Mouse (Mus musculus) adrenal gland, postnatal 4 days (tissue): ENCODE data around the gene Sigmar1. TPM values are rescaled to one million over a fixed set of nuclear protein-coding genes. Genes with fewer than 3 reads are reported as not detected.
"Not testable (repeated sequence)": the region's sequence is repeated elsewhere in the genome, so short reads cannot be mapped to it uniquely, and the experiment has no call there.

ENCODE experiments used
- DNase-seq, 2 experiments: peaks; one replicate each; pipeline ENCODE4 v3.0.0; 2021 to 2022; ENCODE audit warnings: low spot score in 2 of 2, mixed read lengths in 2 of 2
- long read RNA-seq, 2 experiments: library from polyadenylated mRNA; stranded (forward); transcript quantifications; one replicate each; pipeline ENCODE4 v2.0.0; 2021
- total RNA-seq, 2 experiments: library from RNA; stranded (reverse); gene quantifications; 2 replicates each; pipeline ENCODE4 v1.2.3; 2021

Sigmar1 gene
- total RNA-seq, result 10 to 100 TPM; 70.9 to 74.0 TPM
- long read RNA-seq, experiment 1, transcript Sigmar1-201 (4 exons, 1,640 nt), result major isoform, 52 of 65 reads
- long read RNA-seq, experiment 1, partial matches to known transcripts, result 0 of 65 reads
- long read RNA-seq, experiment 1, other reads (novel, unspliced or antisense), result 9 of 65 reads
- long read RNA-seq, experiment 2, transcript Sigmar1-201 (4 exons, 1,640 nt), result major isoform, 57 of 91 reads
- long read RNA-seq, experiment 2, partial matches to known transcripts, result 7 of 91 reads
- long read RNA-seq, experiment 2, other reads (novel, unspliced or antisense), result 21 of 91 reads

DNA sequence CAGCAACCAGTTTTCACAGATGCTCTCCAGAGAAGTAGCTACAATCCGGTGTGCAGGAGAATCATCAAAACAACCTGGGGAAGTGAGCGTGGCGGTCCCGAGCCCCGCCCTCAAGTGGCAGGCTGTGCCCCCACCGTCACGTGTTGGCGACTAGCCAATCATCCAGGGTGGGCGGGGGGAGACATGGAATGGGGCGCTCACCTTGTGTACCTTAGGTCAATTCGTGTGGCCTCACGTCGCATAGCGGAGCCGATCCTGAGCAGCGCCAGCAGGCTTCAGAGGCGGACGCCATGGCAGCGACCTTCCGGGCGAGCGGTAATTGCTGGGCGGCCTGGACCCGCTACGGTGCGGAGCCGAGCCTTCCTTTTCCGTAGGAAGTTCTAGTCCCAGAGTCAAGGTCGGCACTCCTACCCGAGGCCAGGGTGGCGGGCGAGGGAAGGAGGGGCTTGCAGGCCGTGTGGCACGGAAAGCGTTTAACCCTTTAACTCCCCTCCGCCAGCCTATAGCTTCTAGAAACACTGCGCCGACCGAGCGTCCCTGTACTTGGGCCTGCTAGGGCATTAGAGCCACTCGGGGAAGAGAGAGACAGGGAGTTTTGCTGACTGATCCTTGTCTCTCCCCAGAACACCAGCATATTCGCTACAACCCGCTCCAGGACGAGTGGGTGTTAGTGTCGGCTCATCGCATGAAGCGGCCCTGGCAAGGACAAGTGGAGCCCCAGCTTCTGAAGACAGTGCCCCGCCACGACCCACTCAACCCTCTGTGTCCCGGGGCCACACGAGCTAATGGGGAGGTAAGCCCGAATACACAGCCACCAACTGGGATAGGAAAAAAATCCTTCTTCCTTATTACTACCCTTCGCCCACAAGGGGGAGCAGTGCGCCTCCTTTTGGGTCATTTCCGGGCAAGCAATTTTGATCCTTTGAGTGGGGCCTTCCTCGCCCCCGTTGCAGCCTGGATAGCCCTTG, at the start of gene Sigmar1:
Gene Sigmar1, minus strand, starts transcription at position 820 of the 968 bp plus-strand sequence.
- peak; percentile 60 to 75 for DNase-seq

- DNase-seq, result not testable (repeated sequence)
These were observed 27.2 kb upstream of the Sigmar1 start for GRCm38 (mm10) chr4:41783197-41783596.

DNA sequence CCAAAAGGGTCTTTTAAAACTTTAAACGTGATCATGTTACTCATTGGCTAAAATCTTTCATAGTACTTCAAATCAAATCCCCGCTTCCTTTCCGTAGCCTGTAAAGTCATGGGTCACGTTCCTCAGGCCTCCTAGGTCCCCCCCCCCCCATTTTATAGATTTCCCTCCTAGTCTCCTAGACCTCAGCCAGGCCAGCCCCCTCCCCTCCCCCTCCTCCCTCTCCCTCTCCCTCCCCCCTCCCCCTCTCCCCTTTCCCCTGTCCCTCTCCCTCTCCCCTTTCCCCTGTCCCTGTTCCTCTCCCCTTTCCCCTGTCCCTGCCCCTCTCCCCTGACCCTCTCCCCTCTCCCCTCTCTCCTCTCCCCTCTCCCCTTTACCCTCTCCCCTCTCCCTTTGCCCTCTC, 26.8 kb upstream of the Sigmar1 start:
- DNase-seq, result not testable (repeated sequence)

DNA sequence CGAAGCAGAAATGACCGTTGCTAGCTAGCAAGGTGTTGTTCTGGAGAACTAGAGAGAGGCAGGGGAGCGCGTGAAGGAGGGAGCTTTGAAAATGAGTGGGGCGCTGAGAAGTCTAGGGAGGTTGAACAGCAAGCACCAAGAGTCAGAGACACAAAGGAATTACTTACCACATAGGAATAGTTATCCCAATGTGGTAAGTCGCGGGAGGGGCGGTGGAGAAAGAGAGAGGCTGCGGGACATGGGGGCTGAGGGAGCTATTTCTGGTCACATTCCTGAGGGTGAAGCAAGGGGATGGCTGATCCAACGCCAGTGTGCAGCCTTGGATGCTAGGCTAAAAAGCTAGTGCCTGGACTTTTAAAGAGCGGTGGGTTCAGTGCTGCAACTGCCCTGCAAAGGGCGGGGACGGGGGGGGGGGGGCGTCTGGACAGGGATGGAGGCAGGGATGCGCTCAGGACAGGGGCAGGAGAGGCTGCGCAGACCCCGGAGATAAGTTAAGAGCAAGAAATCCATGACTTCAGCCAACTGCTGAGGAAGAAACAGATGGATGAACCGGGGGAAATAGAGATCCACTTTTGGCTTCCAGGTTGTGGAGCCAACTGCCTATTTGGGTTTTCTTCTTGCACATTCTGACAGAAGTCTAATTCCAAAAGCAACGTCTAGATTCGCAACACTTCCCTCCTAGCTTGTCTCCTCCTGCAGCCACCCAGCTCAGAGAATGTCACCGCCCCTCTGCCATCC, 26.0 kb upstream of the Sigmar1 start:
- not testable (repeated sequence) for DNase-seq

GRCm38 (mm10) chr4:41781271-41781670, 25.3 kb upstream of the Sigmar1 start:
- DNase-seq, result not testable (repeated sequence)

DNA sequence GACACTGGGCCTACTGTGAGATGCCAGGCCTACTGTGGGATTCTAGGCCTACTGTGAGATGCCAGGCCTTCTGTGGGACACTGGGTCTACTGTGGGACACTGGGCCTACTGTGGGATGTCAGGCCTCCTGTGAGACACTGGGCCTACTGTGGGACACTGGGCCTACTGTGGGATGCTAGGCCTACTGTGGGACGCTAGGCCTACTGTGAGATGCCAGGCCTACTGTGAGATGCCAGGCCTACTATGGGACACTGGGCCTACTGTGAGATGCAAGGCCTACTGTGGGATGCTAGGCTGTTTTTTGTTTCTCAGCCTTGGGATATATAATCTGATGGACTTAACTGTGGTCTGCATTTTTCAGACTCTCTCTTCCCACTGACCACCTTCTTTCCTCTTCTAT, 19.9 kb upstream of the Sigmar1 start:
- not testable (repeated sequence) for DNase-seq

DNA sequence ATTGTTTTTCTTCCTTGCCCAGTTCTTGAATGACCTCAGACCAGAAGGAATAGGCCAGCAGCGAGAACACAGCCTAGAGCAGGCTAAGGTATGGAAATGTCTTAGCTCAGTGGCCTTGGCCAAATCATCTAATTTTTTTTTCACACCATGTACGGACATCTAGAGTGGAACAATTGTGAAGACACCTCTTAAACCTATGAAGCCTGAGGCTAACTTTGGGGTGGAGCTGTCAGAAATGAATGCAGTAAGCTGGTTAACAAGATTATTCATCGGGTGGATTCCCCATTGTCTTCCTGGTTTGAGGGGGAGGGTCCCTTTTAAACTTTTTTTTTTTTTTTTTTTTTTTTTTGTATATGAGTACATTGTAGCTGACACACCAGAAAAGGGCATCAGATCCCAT, 18.5 kb upstream of the Sigmar1 start:
- DNase-seq, result not testable (repeated sequence)

GRCm38 (mm10) chr4:41774002-41774401, 18.0 kb upstream of the Sigmar1 start, which contains the start of gene Ccl27a:
TSS of gene Ccl27a (minus strand) at chr4:41774247.
- DNase-seq, result peak in 1 of 2 experiments; percentile 66

DNA sequence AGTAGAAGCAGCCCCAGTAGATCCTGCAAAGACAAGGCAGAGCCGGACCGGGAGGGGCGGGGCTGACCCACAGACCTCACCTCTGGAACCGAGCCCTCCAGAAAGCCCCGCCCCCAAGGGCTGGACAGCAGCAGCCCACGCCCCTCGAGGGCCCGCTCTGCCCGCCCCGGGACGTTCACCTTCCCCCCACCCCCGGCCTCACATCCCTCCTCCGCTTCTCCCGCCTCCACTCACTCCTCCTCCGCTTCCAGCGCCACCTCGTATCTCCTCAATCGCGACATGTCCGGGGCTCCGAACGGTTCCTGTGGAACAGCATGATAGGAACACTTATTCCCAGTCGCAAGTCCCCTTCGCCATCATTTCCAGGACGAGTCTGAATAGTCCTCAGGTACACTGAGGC, 17.5 kb upstream of the Sigmar1 start:
- DNase-seq, result peak; percentile 46 to 70

DNA sequence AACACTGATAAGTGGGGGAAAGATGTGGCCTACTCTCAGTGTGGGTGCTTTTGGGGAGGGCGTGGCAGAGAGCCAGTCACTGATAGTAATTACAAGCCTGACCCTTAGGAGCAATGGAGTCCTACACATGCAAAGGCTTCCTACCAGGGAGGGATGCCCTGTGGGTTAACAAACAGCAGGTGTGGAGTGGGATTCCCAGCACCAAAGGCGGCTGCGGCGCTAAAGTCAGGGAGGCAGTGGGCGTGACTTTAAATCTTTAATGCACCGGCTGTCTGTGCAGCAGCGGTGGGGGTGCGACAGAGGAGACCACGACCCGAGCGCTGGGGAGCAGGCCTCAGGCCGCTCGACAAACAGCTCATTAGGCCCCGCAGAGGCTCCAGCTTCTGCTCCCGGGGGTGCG, 17.0 kb upstream of the Sigmar1 start:
- DNase-seq, result not testable (repeated sequence)

DNA sequence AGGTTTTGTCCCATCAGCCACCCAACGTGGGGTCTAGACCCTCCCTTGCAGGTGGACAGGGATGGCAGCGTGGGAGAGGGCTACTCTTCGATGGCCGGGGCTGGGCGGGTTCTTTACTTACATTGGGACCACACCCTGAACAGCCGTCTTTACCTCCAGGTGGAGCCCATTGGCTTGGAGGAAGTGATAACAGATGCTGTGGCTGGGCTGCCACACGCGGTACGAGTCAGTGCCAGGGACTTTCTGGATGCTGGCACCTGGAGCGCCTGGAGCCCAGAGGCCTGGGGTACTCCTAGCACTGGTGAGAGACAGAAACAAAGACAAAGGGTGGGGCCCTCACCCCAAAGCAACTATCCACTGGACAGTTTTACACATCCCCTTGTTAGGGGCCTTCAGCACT, 11.3 kb upstream of the Sigmar1 start:
- not testable (repeated sequence) for DNase-seq

- not testable (repeated sequence) for DNase-seq
These were observed 7.2 kb upstream of the Sigmar1 start for GRCm38 (mm10) chr4:41763176-41763575.

DNA sequence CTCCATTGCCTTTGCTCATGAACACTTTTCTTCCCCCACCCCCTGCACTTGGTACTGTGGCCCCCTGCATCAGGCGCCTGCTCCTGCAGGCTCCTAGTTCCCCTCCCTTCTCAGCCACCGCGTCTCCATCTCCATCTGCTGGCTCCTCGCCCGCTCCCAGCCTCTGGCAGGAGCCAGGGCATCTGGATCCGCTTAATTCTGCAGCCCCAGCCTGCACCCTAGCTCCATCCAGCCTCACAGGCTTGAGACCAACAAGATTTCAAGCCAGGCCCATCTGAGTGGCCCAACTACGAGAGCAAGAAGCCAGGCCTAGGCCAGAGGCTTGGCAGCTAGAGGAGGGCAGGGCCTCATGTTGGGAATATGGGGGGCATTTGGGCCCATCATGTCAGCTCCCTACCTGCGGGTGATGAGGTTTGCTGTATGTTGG, 6.7 kb upstream of the Sigmar1 start:
- not testable (repeated sequence) for DNase-seq

GRCm38 (mm10) chr4:41762099-41762687, 6.2 kb upstream of the Sigmar1 start:
- DNase-seq, result no peak

GRCm38 (mm10) chr4:41761680-41762079, 5.7 kb upstream of the Sigmar1 start:
- no peak for DNase-seq

DNA sequence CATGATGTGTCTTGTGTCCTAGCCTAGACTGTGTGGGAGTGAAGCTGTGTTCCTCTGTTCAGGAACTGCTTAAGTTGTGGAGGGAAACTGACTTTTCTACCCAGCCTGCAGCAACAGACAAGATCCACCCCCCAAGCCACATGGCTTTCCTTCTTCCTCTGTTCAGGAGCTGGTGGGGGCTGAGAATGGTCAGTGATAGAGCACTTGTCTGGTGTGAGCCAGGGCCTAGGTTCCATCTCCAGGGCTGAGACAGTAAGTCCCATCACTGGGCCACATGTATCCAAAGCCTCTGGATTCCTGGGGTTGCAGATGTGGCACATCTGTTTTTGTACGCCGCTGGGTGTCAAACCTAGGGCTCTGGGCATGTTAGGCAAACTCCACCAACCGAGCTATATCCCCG, 5.0 kb upstream of the Sigmar1 start:
- no peak for DNase-seq

DNA sequence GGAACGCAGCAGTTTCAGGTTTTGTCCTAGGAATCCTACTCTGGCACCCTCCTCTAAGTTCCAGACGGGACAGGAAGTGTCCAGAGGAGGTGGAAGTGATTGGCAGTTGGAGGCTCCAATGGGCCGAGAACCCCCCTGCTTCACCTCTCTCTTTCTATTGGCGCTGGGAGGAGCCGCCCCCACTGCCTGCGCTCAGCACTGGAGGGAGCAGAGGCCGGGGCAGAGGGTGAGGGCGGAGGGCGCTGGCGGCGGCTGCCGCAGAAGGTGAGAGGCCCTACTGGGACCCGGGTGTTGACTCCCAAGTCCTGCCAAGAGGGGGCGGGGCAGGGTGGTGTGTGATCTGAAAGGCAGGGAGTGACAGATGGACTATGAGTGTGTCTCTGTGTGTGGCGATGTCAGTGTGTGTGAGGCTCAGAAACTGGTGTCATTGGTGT, 4.3 kb upstream of the Sigmar1 start:
- peak; percentile 73 to 79 for DNase-seq

DNA sequence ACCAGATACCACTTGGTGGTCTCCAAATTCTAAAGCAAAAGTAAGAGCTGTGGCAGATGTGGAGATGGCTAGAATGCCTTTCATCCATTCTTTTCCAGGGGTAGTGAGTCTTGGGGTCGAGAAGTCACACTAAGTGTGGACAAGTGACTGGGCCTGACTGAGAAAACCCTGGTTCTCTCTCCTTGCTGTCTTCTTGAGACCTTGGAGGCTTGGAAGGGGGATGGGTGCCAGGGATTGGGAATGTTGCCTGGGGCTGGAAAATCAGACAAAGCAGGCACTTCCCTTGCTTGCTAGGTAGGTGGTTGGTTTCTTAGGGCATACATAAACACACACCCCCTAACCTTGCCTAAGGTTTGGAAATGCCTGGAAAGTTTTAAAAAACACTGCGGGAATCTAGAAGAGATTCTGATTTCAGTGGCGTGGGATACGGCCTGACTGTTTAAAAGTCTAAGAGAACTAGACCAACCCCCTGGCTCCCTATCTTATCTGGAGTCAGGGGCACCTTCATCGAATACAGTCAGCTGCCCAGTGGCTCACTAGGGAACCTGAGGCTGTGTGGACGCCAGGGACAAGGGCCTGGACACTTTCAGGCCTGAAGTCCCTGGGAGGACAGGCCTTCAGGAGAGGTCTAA, 3.8 kb upstream of the Sigmar1 start:
- no peak for DNase-seq

DNA sequence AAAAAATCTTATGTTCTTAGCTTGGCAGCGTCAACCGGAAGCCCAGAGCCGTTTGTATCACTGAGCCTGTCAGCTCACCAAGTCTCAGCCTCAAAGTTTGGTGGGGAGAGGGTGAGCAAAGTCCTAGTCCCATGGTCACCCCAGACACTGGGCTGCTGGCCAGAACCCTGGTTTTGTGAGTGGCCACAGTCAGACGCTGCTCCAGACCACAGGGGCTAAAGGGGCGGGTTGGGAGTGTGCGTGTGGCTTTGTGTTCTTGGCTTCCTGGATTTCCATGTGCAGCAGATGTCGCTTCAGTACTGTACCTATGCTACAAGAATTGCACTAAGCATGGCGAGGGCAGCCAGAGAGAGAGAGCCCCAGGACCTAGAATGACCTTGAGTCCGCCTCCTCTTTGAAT, 3.2 kb upstream of the Sigmar1 start:
- DNase-seq, result no peak

DNA sequence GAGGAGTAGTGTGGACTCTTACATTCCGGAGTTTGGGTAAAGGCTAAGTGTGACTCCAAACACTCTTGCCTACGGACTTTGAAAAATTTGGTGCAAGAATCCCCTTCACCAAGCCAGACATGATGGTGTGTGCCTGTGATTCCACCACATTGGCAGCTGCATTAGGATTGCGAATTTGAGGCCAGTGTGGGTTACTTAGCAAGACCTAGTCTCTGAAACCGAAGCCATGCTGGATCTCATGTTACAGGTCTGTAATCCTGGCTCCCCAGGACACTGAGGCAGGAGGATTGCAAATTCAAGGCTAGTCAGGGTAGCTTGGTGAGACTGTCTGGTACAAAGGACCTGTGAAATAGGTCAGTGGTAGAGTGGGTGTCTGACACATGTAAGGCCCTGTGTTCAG, 2.7 kb upstream of the Sigmar1 start:
- no peak for DNase-seq
